Mouse (Mus musculus): ENCODE measurements around the gene Myo10. TPM values are rescaled to one million over a fixed set of nuclear protein-coding genes. Genes with fewer than 3 reads are reported as not detected.

Myo10 gene
- polyA plus RNA-seq, 1 experiment from 2014 or later, result 40.5 TPM

- WGBS, result 40% methylated on average over 8 of the region's 8 CpGs
- H3K27ac ChIP-seq, result 0 out of 2 replicates have a peak overlapping the region, but pooled peaks have one; percentile 4
- no peaks in the 10 kb centered on the region for H3K27me3 ChIP-seq
- peak; percentile 40; the same call in 1 of the 2 replicates for ATAC-seq (replicated peaks; ENCODE audit: low FRiP score)
- no peak overlapping the region for H3K4me3 ChIP-seq (replicated peaks)
- H3K9ac ChIP-seq, result no peak overlapping the region
- H3K36me3 ChIP-seq, result peaks cover 16% of the 10 kb centered on the region
- H3K9me3 ChIP-seq (replicated peaks), result no peaks in the 10 kb centered on the region
- H3K4me2 ChIP-seq, result no peak overlapping the region
- peaks cover 18% of the 10 kb centered on the region for H3K4me1 ChIP-seq
Observed at GRCm38 (mm10) chr15:25662833-25663519, 40.7 kb downstream of the Myo10 start.

GRCm38 (mm10) chr15:25669283-25670247, 47.2 kb downstream of the Myo10 start:
- Histone ChIP-seq H3K9ac (no peak overlapping the region), H3K36me3 (peaks cover 25% of the 10 kb centered on the region), H3K9me3 (replicated peaks) (no peaks in the 10 kb centered on the region), H3K4me1 (peaks cover 34% of the 10 kb centered on the region), H3K4me2 (no peak overlapping the region), H3K4me3 (replicated peaks) (no peak overlapping the region), H3K27me3 (no peaks in the 10 kb centered on the region), H3K27ac (peak overlapping the region; percentile 19; the same call in 1 of the 2 replicates)
- ATAC-seq (replicated peaks; ENCODE audit: low FRiP score), result no peak; the same call in 1 of the 2 replicates
- WGBS, result 35% methylated on average over 16 of the region's 16 CpGs

GRCm38 (mm10) chr15:25673231-25673980, 51.1 kb downstream of the Myo10 start:
- Histone ChIP-seq H3K9ac (no peak overlapping the region), H3K27ac (no peak overlapping the region), H3K4me2 (no peak overlapping the region), H3K9me3 (replicated peaks) (no peaks in the 10 kb centered on the region), H3K27me3 (no peaks in the 10 kb centered on the region), H3K4me1 (peaks cover 58% of the 10 kb centered on the region), H3K36me3 (peaks cover 10% of the 10 kb centered on the region; the same call in 1 of the 2 replicates), H3K4me3 (replicated peaks) (no peak overlapping the region)
- WGBS, result 66% methylated on average over 6 of the region's 6 CpGs
- no peak for ATAC-seq (replicated peaks; ENCODE audit: low FRiP score)

GRCm38 (mm10) chr15:25674099-25674931, 52.0 kb downstream of the Myo10 start:
- no peaks in the 10 kb centered on the region for H3K27me3 ChIP-seq
- no peak overlapping the region for H3K27ac ChIP-seq
- ATAC-seq (replicated peaks; ENCODE audit: low FRiP score), result no peak
- H3K9ac ChIP-seq, result no peak overlapping the region
- WGBS, result 88% methylated on average over 17 of the region's 17 CpGs
- H3K9me3 ChIP-seq (replicated peaks), result no peaks in the 10 kb centered on the region
- H3K4me2 ChIP-seq, result no peak overlapping the region
- H3K4me3 ChIP-seq (replicated peaks), result no peak overlapping the region
- peaks cover 58% of the 10 kb centered on the region for H3K4me1 ChIP-seq
- peaks cover 9% of the 10 kb centered on the region; the same call in 1 of the 2 replicates for H3K36me3 ChIP-seq

- no peak for ATAC-seq (replicated peaks; ENCODE audit: low FRiP score)
- Histone ChIP-seq H3K4me1 (peaks cover 57% of the 10 kb centered on the region), H3K27ac (no peak overlapping the region), H3K9ac (no peak overlapping the region), H3K4me2 (no peak overlapping the region), H3K9me3 (replicated peaks) (no peaks in the 10 kb centered on the region), H3K4me3 (replicated peaks) (no peak overlapping the region), H3K36me3 (peaks cover 9% of the 10 kb centered on the region; the same call in 1 of the 2 replicates), H3K27me3 (no peaks in the 10 kb centered on the region)
- WGBS, result 90% methylated on average over 4 of the region's 4 CpGs
Observed at GRCm38 (mm10) chr15:25674932-25675250, 52.6 kb downstream of the Myo10 start.

GRCm38 (mm10) chr15:25675359-25675758, 53.0 kb downstream of the Myo10 start:
- Histone ChIP-seq H3K4me3 (replicated peaks) (no peak overlapping the region), H3K36me3 (peaks cover 9% of the 10 kb centered on the region; the same call in 1 of the 2 replicates), H3K4me2 (no peak overlapping the region), H3K27ac (no peak overlapping the region), H3K27me3 (no peaks in the 10 kb centered on the region), H3K4me1 (peaks cover 57% of the 10 kb centered on the region), H3K9ac (no peak overlapping the region), H3K9me3 (replicated peaks) (no peaks in the 10 kb centered on the region)
- 96% methylated on average over 11 of the region's 11 CpGs for WGBS
- no peak for ATAC-seq (replicated peaks; ENCODE audit: low FRiP score)

- 71% methylated on average over 13 of the region's 13 CpGs for WGBS
- H3K4me3 ChIP-seq (replicated peaks), result no peak overlapping the region
- no peak overlapping the region for H3K9ac ChIP-seq
- H3K36me3 ChIP-seq, result peaks cover 9% of the 10 kb centered on the region; the same call in 1 of the 2 replicates
- no peaks in the 10 kb centered on the region for H3K9me3 ChIP-seq (replicated peaks)
- H3K4me1 ChIP-seq, result peaks cover 60% of the 10 kb centered on the region
- no peaks in the 10 kb centered on the region for H3K27me3 ChIP-seq
- no peak overlapping the region for H3K27ac ChIP-seq
- H3K4me2 ChIP-seq, result no peak overlapping the region
- no peak for ATAC-seq (replicated peaks; ENCODE audit: low FRiP score)
Observed at GRCm38 (mm10) chr15:25676056-25676785, 53.9 kb downstream of the Myo10 start.

- no peaks in the 10 kb centered on the region for H3K27me3 ChIP-seq
- H3K4me1 ChIP-seq, result peaks cover 59% of the 10 kb centered on the region
- H3K27ac ChIP-seq, result no peak overlapping the region
- H3K36me3 ChIP-seq, result peaks cover 9% of the 10 kb centered on the region; the same call in 1 of the 2 replicates
- no peak for ATAC-seq (replicated peaks; ENCODE audit: low FRiP score)
- H3K9me3 ChIP-seq (replicated peaks), result no peaks in the 10 kb centered on the region
- 72% methylated on average over 3 of the region's 3 CpGs for WGBS
- no peak overlapping the region for H3K4me3 ChIP-seq (replicated peaks)
- no peak overlapping the region for H3K4me2 ChIP-seq
- no peak overlapping the region for H3K9ac ChIP-seq
Observed at GRCm38 (mm10) chr15:25679081-25679480, 56.8 kb downstream of the Myo10 start.

- 86% methylated on average over 4 of the region's 4 CpGs for WGBS
- Histone ChIP-seq H3K9ac (no peak overlapping the region), H3K4me1 (peaks cover 59% of the 10 kb centered on the region), H3K27me3 (no peaks in the 10 kb centered on the region), H3K27ac (0 out of 2 replicates have a peak overlapping the region, but pooled peaks have one; percentile 46), H3K9me3 (replicated peaks) (no peaks in the 10 kb centered on the region), H3K4me3 (replicated peaks) (no peak overlapping the region), H3K36me3 (peaks cover 6% of the 10 kb centered on the region; the same call in 1 of the 2 replicates), H3K4me2 (no peak overlapping the region)
- ATAC-seq (replicated peaks; ENCODE audit: low FRiP score), result no peak
Observed at GRCm38 (mm10) chr15:25679616-25680015, 57.3 kb downstream of the Myo10 start.

GRCm38 (mm10) chr15:25680269-25680818, 58.0 kb downstream of the Myo10 start:
- 22% methylated on average over 10 of the region's 10 CpGs for WGBS
- peak overlapping the region; percentile 46; the same call in 1 of the 2 replicates for H3K27ac ChIP-seq

More at GRCm38 (mm10) chr15:25680269-25680818, 58.0 kb downstream of the Myo10 start:
- Histone ChIP-seq H3K36me3 (no peaks in the 10 kb centered on the region), H3K4me2 (no peak overlapping the region), H3K27me3 (no peaks in the 10 kb centered on the region), H3K9ac (no peak overlapping the region), H3K4me1 (peaks cover 66% of the 10 kb centered on the region), H3K4me3 (replicated peaks) (no peak overlapping the region), H3K9me3 (replicated peaks) (no peaks in the 10 kb centered on the region)
- peak; percentile 38 for ATAC-seq (replicated peaks; ENCODE audit: low FRiP score)
